ENCODE assay signal across 8 mouse cellular contexts in genomic region chrX:95967847-95968593, GRCm38 (mm10). TPM values are rescaled to one million over a fixed set of nuclear protein-coding genes. Genes with fewer than 3 reads are reported as not detected.
DNase-seq lines count a peak whose midpoint lies in the region; ATAC-seq and TF ChIP-seq lines count a peak whose summit lies in the region.

No protein-coding gene starts in this region.

- no peaks in the 10 kb centered on the region for H3K4me1 ChIP-seq in intestine, postnatal 0 days (replicated peaks; ENCODE audit: control insufficient read depth, insufficient read depth, low read length)
- H3K4me1 ChIP-seq in liver, embryonic 12.5 days = peaks cover 16% of the 10 kb centered on the region
- H3K4me1 ChIP-seq in stomach, embryonic 14.5 days (ENCODE audit: control insufficient read depth, insufficient read depth, low read length) = no peaks in the 10 kb centered on the region

- ATAC-seq in intestine, postnatal 0 days = peak; percentile 70
- ATAC-seq in liver, embryonic 12.5 days = peak; percentile 80
- ATAC-seq in monocyte, adult 5-6 weeks (replicated peaks; ENCODE audit: insufficient number of reproducible peaks, low FRiP score, low TSS enrichment, poor library complexity, severe bottlenecking) = peak; percentile 55
- ATAC-seq in stomach, embryonic 14.5 days (ENCODE audit: insufficient number of reproducible peaks, insufficient read depth, low FRiP score, low read depth) = peak; percentile 88

- H3K4me2 ChIP-seq in intestine, postnatal 0 days (replicated peaks; ENCODE audit: low read depth) = peak overlapping the region; percentile 71
- peak overlapping the region; percentile 84 for H3K4me2 ChIP-seq in liver, embryonic 12.5 days
- peak overlapping the region; percentile 47 for H3K4me2 ChIP-seq in stomach, embryonic 14.5 days (replicated peaks; ENCODE audit: low read depth, low read length)

- peak overlapping the region; percentile 79 for H3K27ac ChIP-seq in intestine, postnatal 0 days (ENCODE audit: low read depth, low read length)
- peak overlapping the region; percentile 80 for H3K27ac ChIP-seq in liver, embryonic 12.5 days
- peak overlapping the region; percentile 78 for H3K27ac ChIP-seq in stomach, embryonic 14.5 days (ENCODE audit: low read length)

- WGBS in intestine, postnatal 0 days = 23% methylated on average over 28 of the region's 28 CpGs
- whole genome bisulfite sequencing in liver, embryonic 12.5 days (ENCODE audit: insufficient replicate concordance) = 14% methylated on average over 27 of the region's 28 CpGs
- WGBS in stomach, embryonic 14.5 days = 23% methylated on average over 28 of the region's 28 CpGs

- H3K27me3 ChIP-seq in intestine, postnatal 0 days (replicated peaks; ENCODE audit: control insufficient read depth, insufficient read depth, low read length) = no peaks in the 10 kb centered on the region
- no peaks in the 10 kb centered on the region; the same call in 1 of the 2 replicates for H3K27me3 ChIP-seq in liver, embryonic 12.5 days (replicated peaks)
- no peaks in the 10 kb centered on the region for H3K27me3 ChIP-seq in stomach, embryonic 14.5 days (ENCODE audit: control insufficient read depth, insufficient read depth, low read length)

- peak; percentile 65 for TF ChIP-seq CTCF in intestine, postnatal 0 days (IDR thresholded peaks at IDR 0.05; ENCODE audit: low read depth)

- DNase-seq in layer of hippocampus, adult 11-12 months (ENCODE audit: low spot score) = peak; percentile 65
- DNase-seq in layer of hippocampus, adult 9-10 months (ENCODE audit: low spot score) = no peak
- DNase-seq in cerebellum, postnatal 10 days = peak; percentile 87
- peak; percentile 15 for DNase-seq in gastrocnemius, postnatal 10 days

- 0 out of 2 replicates have a peak overlapping the region, but pooled peaks have one; percentile 17 for H3K9ac ChIP-seq in intestine, postnatal 0 days (ENCODE audit: low read depth, low read length)
- peak overlapping the region; percentile 66 for H3K9ac ChIP-seq in liver, embryonic 12.5 days
- H3K9ac ChIP-seq in stomach, embryonic 14.5 days (replicated peaks; ENCODE audit: low read depth, low read length) = no peak overlapping the region; the same call in 1 of the 2 replicates

- peak overlapping the region; percentile 40 for H3K4me3 ChIP-seq in intestine, postnatal 0 days (ENCODE audit: low read depth, low read length)
- peak overlapping the region; percentile 58 for H3K4me3 ChIP-seq in liver, embryonic 12.5 days
- H3K4me3 ChIP-seq in stomach, embryonic 14.5 days (ENCODE audit: low read depth, low read length) = peak overlapping the region; percentile 29

- H3K36me3 ChIP-seq in intestine, postnatal 0 days (ENCODE audit: control insufficient read depth, insufficient read depth) = no peaks in the 10 kb centered on the region
- no peaks in the 10 kb centered on the region for H3K36me3 ChIP-seq in liver, embryonic 12.5 days
- H3K36me3 ChIP-seq in stomach, embryonic 14.5 days (ENCODE audit: control insufficient read depth, insufficient read depth, low read length) = no peaks in the 10 kb centered on the region

- no peaks in the 10 kb centered on the region for H3K9me3 ChIP-seq in intestine, postnatal 0 days (ENCODE audit: control insufficient read depth)
- H3K9me3 ChIP-seq in liver, embryonic 12.5 days (replicated peaks) = no peaks in the 10 kb centered on the region
- no peaks in the 10 kb centered on the region for H3K9me3 ChIP-seq in stomach, embryonic 14.5 days (ENCODE audit: control insufficient read depth, low read depth, low read length)

RNA-seq across cellular contexts. Expression of gene Las1l, which starts 11.3 kb away (rescaled TPM):
- total RNA-seq in gastrocnemius, postnatal 10 days (2021) = 10 to 100 TPM; 28.3 to 29.8 TPM
- 26.5 and 29.1 TPM in 2 replicates for polyA plus RNA-seq in intestine, postnatal 0 days (2015; fragmentation: Nextera tagmentation; extraction: Ambion mirVana)
- polyA plus RNA-seq in liver, embryonic 12.5 days (2016; fragmentation: Nextera tagmentation; extraction: Ambion mirVana) = 52.8 and 52.9 TPM in 2 replicates
- total RNA-seq in monocyte, adult 5-6 weeks (2017) = 31.7 to 43.8 TPM (median 42.4 TPM) in 3 replicates
- 36.6 and 39.6 TPM in 2 replicates for polyA plus RNA-seq in stomach, embryonic 14.5 days (2014; fragmentation: Nextera tagmentation; extraction: Ambion mirVana)
